Mouse (Mus musculus): ENCODE results near the gene Get4. TPM values are rescaled to one million over a fixed set of nuclear protein-coding genes. Genes with fewer than 3 reads are reported as not detected.

Gene Get4
- polyA plus RNA-seq, 1 experiment from 2014 or later = 148 TPM

DNA sequence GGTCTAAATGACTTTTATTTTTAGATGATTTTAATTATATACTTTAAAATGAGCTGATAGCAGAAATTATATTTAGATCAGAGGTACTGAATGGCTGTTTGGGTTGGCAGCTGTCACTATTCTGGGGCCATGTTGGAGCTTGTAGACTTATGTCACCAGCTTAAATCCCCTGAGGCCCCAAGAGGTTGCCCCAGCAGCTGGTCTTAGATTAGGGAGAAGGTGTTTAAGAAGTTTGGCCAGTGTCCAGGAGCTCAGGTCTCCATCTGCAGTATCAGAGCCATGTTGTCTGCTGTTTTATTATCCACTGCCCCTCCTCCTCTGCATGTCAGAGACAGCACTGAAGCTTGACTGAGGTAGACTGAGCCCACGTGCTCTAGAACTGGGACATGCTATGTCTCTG lies 8.7 kb upstream of the Get4 start:
- Histone ChIP-seq H3K9ac (no peak overlapping the region), H3K4me1 (no peaks in the 10 kb centered on the region), H3K27ac (replicated peaks) (no peak overlapping the region), H3K4me2 (replicated peaks) (no peak overlapping the region), H3K4me3 (replicated peaks) (no peak overlapping the region), H3K27me3 (no peaks in the 10 kb centered on the region), H3K36me3 (peaks cover 96% of the 10 kb centered on the region), H3K9me3 (replicated peaks) (no peaks in the 10 kb centered on the region)
- WGBS = 85% methylated on average over 1 of the region's 1 CpGs
- 0 out of 2 replicates have a peak, but pooled peaks have one; percentile 36 for ATAC-seq (ENCODE audit: insufficient number of reproducible peaks, low FRiP score, low TSS enrichment, low read depth)

- Histone ChIP-seq H3K27me3 (no peaks in the 10 kb centered on the region), H3K4me3 (replicated peaks) (no peak overlapping the region), H3K9me3 (replicated peaks) (no peaks in the 10 kb centered on the region), H3K9ac (no peak overlapping the region), H3K27ac (replicated peaks) (no peak overlapping the region), H3K4me1 (peaks cover 6% of the 10 kb centered on the region; the same call in 1 of the 2 replicates), H3K36me3 (peaks cover 71% of the 10 kb centered on the region), H3K4me2 (replicated peaks) (no peak overlapping the region)
- WGBS = 88% methylated on average over 3 of the region's 3 CpGs
- no peak for ATAC-seq (ENCODE audit: insufficient number of reproducible peaks, low FRiP score, low TSS enrichment, low read depth)
These were observed 4.4 kb upstream of the Get4 start for GRCm38 (mm10) chr5:139247767-139248166.

DNA sequence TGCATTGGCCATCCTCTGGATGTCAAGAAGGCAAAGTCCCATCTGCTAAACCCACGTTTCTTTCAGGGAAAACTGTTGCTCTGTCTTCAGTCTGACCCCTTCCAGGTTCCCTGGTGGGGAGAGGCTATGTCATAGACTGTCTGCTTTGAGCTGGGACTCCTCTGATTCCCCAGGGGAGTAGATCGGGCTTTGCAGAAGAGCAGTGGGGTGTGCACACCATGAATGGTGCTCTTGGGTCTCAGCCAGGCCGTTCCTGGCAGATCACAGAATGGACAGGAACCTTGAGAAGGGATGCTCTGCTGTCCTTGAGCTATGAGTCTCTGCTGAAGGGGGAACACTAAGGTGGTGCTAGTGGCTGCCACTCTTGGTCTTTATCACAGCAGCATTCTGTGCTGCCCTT lies 3.3 kb upstream of the Get4 start:
- Histone ChIP-seq H3K4me2 (replicated peaks) (no peak overlapping the region), H3K36me3 (peaks cover 62% of the 10 kb centered on the region), H3K9me3 (replicated peaks) (no peaks in the 10 kb centered on the region), H3K4me3 (replicated peaks) (no peak overlapping the region), H3K9ac (no peak overlapping the region), H3K27ac (replicated peaks) (no peak overlapping the region), H3K4me1 (peaks cover 13% of the 10 kb centered on the region), H3K27me3 (no peaks in the 10 kb centered on the region)
- WGBS = 81% methylated on average over 3 of the region's 3 CpGs
- ATAC-seq (ENCODE audit: insufficient number of reproducible peaks, low FRiP score, low TSS enrichment, low read depth) = no peak

DNA sequence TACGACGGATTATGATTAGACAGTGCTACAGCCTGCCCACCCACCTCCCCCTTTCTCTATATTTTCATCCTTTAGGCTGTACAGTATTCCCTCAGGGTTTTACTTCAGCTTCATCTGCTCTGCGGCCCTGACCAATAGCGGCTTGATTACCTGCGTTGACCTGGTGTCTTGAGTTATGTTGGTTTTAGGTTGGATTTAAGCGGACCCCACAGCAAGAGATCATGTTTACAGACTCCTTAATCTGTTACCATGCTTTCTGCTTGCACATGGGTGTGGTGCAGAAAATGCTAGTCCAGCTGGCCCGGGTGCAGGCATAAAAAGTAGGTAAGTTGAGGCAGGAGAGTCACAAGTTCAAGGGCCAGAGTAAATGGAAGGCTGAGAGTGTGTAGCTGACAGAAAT lies 845 bp upstream of the Get4 start:
- H3K4me2 ChIP-seq (replicated peaks) = peak overlapping the region; percentile 66
- H3K36me3 ChIP-seq = peaks cover 42% of the 10 kb centered on the region
- peak overlapping the region; percentile 85 for H3K27ac ChIP-seq (replicated peaks)
- no peak for ATAC-seq (ENCODE audit: insufficient number of reproducible peaks, low FRiP score, low TSS enrichment, low read depth)
- peak overlapping the region; percentile 90 for H3K4me3 ChIP-seq (replicated peaks)
- H3K4me1 ChIP-seq = peaks cover 26% of the 10 kb centered on the region
- no peaks in the 10 kb centered on the region for H3K27me3 ChIP-seq
- H3K9ac ChIP-seq = peak overlapping the region; percentile 59
- no peaks in the 10 kb centered on the region for H3K9me3 ChIP-seq (replicated peaks)
- WGBS = 85% methylated on average over 7 of the region's 7 CpGs

DNA sequence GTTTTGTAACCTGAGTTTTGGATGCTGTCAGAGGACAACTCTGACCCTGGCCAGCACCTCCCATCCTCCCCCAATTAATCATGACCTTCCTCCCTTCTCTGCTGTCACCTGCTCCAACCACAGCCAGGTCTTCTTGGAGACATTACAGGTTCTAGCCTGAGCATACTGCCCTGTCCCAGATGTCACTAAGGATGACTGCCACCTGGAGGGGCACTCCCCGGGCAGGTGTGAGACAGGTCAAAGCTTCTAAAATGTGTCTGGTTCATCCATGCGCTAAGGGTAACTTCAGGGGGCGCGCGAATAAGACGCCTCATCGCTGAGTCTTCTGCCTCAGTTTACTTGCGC lies 416 bp upstream of the Get4 start:
- H3K27me3 ChIP-seq = no peaks in the 10 kb centered on the region
- peak overlapping the region; percentile 66 for H3K4me2 ChIP-seq (replicated peaks)
- H3K4me3 ChIP-seq (replicated peaks) = peak overlapping the region; percentile 90
- ATAC-seq (ENCODE audit: insufficient number of reproducible peaks, low FRiP score, low TSS enrichment, low read depth) = peak; percentile 9
- peaks cover 38% of the 10 kb centered on the region for H3K36me3 ChIP-seq
- H3K9ac ChIP-seq = peak overlapping the region; percentile 59
- peak overlapping the region; percentile 85 for H3K27ac ChIP-seq (replicated peaks)
- peaks cover 26% of the 10 kb centered on the region for H3K4me1 ChIP-seq
- H3K9me3 ChIP-seq (replicated peaks) = no peaks in the 10 kb centered on the region
- 0% methylated on average over 8 of the region's 8 CpGs for WGBS

GRCm38 (mm10) chr5:139252910-139253245 lies 754 bp downstream of the Get4 start:
- ATAC-seq (ENCODE audit: insufficient number of reproducible peaks, low FRiP score, low TSS enrichment, low read depth) = peak; percentile 2; the same call in 1 of the 2 replicates
- Histone ChIP-seq H3K4me3 (replicated peaks) (peak overlapping the region; percentile 90), H3K4me1 (peaks cover 26% of the 10 kb centered on the region), H3K27me3 (no peaks in the 10 kb centered on the region), H3K9ac (peak overlapping the region; percentile 72), H3K27ac (replicated peaks) (peak overlapping the region; percentile 96), H3K4me2 (replicated peaks) (peak overlapping the region; percentile 66), H3K9me3 (replicated peaks) (no peaks in the 10 kb centered on the region), H3K36me3 (peaks cover 26% of the 10 kb centered on the region)
- WGBS = 0% methylated on average over 7 of the region's 7 CpGs

DNA sequence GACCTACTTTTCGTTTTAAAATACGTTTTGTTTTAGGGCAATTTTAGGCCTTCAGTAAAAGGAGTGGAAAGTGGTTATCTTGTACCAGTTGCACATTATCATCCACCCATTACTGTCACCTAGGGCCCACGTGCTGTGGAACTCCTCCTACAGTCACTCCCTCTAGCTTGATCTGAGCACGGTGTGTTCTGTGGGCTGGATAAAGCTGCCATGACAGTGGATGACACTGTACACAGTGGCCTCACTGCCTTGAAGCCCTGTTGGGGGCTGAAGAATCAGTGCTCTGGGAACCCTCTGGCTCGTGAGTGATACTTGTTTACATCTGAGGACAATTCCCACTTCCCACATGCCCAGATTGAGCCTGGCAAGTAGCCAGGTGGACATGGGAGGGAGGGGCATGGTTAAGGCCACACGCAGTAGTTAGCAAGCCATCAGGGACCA lies 1.2 kb downstream of the Get4 start:
- H3K9me3 ChIP-seq (replicated peaks) = no peaks in the 10 kb centered on the region
- no peaks in the 10 kb centered on the region for H3K27me3 ChIP-seq
- ATAC-seq (ENCODE audit: insufficient number of reproducible peaks, low FRiP score, low TSS enrichment, low read depth) = no peak
- H3K27ac ChIP-seq (replicated peaks) = peak overlapping the region; percentile 96
- 1% methylated on average over 6 of the region's 6 CpGs for WGBS
- H3K9ac ChIP-seq = peak overlapping the region; percentile 72
- H3K4me1 ChIP-seq = peaks cover 26% of the 10 kb centered on the region
- peaks cover 22% of the 10 kb centered on the region for H3K36me3 ChIP-seq
- peak overlapping the region; percentile 90 for H3K4me3 ChIP-seq (replicated peaks)
- peak overlapping the region; percentile 66 for H3K4me2 ChIP-seq (replicated peaks)

- WGBS = 80% methylated on average over 6 of the region's 6 CpGs
- no peak overlapping the region for H3K27ac ChIP-seq (replicated peaks)
- no peak overlapping the region for H3K4me3 ChIP-seq (replicated peaks)
- H3K4me2 ChIP-seq (replicated peaks) = no peak overlapping the region
- peaks cover 16% of the 10 kb centered on the region for H3K36me3 ChIP-seq
- H3K9me3 ChIP-seq (replicated peaks) = no peaks in the 10 kb centered on the region
- H3K27me3 ChIP-seq = no peaks in the 10 kb centered on the region
- H3K9ac ChIP-seq = no peak overlapping the region
- ATAC-seq (ENCODE audit: insufficient number of reproducible peaks, low FRiP score, low TSS enrichment, low read depth) = no peak
- peaks cover 26% of the 10 kb centered on the region for H3K4me1 ChIP-seq
These were observed 2.8 kb downstream of the Get4 start for GRCm38 (mm10) chr5:139254938-139255337.

DNA sequence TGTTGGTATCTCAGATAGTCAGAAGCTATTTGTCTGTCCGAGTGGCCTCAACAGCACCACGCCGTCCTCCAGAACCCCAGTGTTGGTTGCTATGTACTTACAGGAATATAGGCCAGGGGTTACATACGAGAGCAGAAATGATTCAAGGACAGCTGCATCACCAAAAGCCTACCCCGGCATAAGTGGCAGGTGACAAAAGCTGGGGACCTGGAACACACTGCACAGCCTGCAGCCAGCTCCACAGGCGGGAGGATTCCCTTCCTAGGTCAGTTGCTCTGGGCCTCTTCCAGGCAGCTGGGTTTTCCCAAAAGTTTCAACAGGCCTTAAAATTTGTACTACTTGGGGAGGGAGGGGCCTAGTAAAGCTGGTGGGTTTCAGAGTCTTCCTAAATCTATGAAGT lies 3.7 kb downstream of the Get4 start:
- Histone ChIP-seq H3K9ac (no peak overlapping the region), H3K4me3 (replicated peaks) (no peak overlapping the region), H3K4me1 (peaks cover 26% of the 10 kb centered on the region), H3K4me2 (replicated peaks) (no peak overlapping the region), H3K27ac (replicated peaks) (no peak overlapping the region), H3K9me3 (replicated peaks) (no peaks in the 10 kb centered on the region), H3K36me3 (peaks cover 16% of the 10 kb centered on the region), H3K27me3 (no peaks in the 10 kb centered on the region)
- ATAC-seq (ENCODE audit: insufficient number of reproducible peaks, low FRiP score, low TSS enrichment, low read depth) = no peak
- WGBS = 88% methylated on average over 6 of the region's 6 CpGs

- H3K9me3 ChIP-seq (replicated peaks) = no peaks in the 10 kb centered on the region
- H3K36me3 ChIP-seq = peaks cover 18% of the 10 kb centered on the region
- no peak for ATAC-seq (ENCODE audit: insufficient number of reproducible peaks, low FRiP score, low TSS enrichment, low read depth)
- no peaks in the 10 kb centered on the region for H3K27me3 ChIP-seq
- H3K9ac ChIP-seq = no peak overlapping the region
- H3K4me2 ChIP-seq (replicated peaks) = no peak overlapping the region
- peaks cover 24% of the 10 kb centered on the region for H3K4me1 ChIP-seq
- H3K27ac ChIP-seq (replicated peaks) = no peak overlapping the region
- H3K4me3 ChIP-seq (replicated peaks) = no peak overlapping the region
- 80% methylated on average over 3 of the region's 3 CpGs for WGBS
These were observed 4.2 kb downstream of the Get4 start for GRCm38 (mm10) chr5:139256211-139256765.

DNA sequence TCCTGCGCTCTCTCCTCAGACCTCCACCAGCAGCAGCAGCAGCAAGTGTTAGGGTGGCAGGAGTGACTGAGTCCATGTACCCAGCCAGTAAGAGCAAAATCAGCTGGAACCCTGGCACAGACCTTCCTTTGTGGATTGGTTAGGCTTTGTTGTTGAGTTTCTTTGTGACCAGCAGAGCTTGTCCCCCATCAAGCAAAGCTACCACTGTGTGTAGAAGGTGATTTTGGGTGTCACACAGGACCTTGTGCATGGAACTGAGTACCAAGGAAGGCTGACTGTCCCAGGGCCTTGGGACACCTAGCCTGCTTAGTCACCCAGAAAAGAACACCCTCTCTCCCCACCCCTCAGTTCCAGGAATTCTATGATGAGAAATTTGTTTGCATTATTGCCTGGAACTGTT lies 5.1 kb downstream of the Get4 start:
- H3K4me3 ChIP-seq (replicated peaks) = no peak overlapping the region
- H3K9ac ChIP-seq = no peak overlapping the region
- H3K4me2 ChIP-seq (replicated peaks) = no peak overlapping the region
- peaks cover 27% of the 10 kb centered on the region for H3K36me3 ChIP-seq
- no peaks in the 10 kb centered on the region for H3K27me3 ChIP-seq
- no peak for ATAC-seq (ENCODE audit: insufficient number of reproducible peaks, low FRiP score, low TSS enrichment, low read depth)
- H3K27ac ChIP-seq (replicated peaks) = no peak overlapping the region
- WGBS = 96% methylated on average over 1 of the region's 1 CpGs
- peaks cover 19% of the 10 kb centered on the region for H3K4me1 ChIP-seq
- no peaks in the 10 kb centered on the region for H3K9me3 ChIP-seq (replicated peaks)

DNA sequence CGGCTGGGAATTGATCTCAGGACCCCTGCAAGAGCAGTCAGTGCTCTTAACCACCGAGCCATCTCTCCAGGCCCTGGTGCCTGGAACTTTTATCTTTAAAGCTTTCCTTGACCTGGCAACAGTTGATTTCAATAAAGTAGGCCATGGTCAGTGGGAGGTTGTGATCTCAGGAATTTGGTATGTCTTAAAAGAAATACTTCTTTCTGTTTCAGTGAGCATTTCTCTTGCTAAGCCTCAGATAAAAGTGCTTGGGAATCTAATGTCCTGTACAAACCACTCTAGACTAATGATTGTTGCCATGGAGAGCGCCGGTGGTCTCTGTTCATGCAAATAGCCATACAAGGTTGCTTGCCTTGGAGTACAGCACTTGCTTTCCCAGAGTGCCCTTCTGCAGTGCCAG lies 5.7 kb downstream of the Get4 start:
- ATAC-seq (ENCODE audit: insufficient number of reproducible peaks, low FRiP score, low TSS enrichment, low read depth) = no peak
- H3K4me3 ChIP-seq (replicated peaks) = no peak overlapping the region
- no peak overlapping the region for H3K27ac ChIP-seq (replicated peaks)
- 81% methylated on average over 4 of the region's 4 CpGs for WGBS
- no peak overlapping the region for H3K4me2 ChIP-seq (replicated peaks)
- H3K9ac ChIP-seq = no peak overlapping the region
- no peaks in the 10 kb centered on the region for H3K9me3 ChIP-seq (replicated peaks)
- no peaks in the 10 kb centered on the region for H3K27me3 ChIP-seq
- peaks cover 33% of the 10 kb centered on the region for H3K36me3 ChIP-seq
- H3K4me1 ChIP-seq = peaks cover 19% of the 10 kb centered on the region

All from embryonic facial prominence, embryonic 15.5 days (tissue).